Mouse (Mus musculus) liver, embryonic 11.5 days (tissue): ENCODE data around the gene Naa38. TPM values are rescaled to one million over a fixed set of nuclear protein-coding genes. Genes with fewer than 3 reads are reported as not detected.
A peak's percentile ranks its signal among the peaks of the same experiment; 100 is the strongest.

ENCODE experiments used
- ATAC-seq: fragments of 200-750 bp; cut with Nextera tagmentation; replicated peaks from 2 replicates; pipeline ENCODE4 v1.8.0; 2017; ENCODE audit warnings: moderate number of reproducible peaks, mild to moderate bottlenecking, moderate TSS enrichment, moderate library complexity; ENCODE audit not compliant: low FRiP score
- DNase-seq: peaks from one replicate; pipeline ENCODE4 v3.0.0-alpha.2; 2017; ENCODE audit warnings: low spot score
- H3K27ac ChIP-seq: fragments of 300-500 bp; sonication (generic); 2 replicates; pipeline ENCODE4 v1.5.1; 2014; ENCODE audit warnings: mild to moderate bottlenecking, low read depth, low read length, control low read depth
- H3K27me3 ChIP-seq: fragments of 300-500 bp; sonication (generic); replicated peaks from 2 replicates; pipeline ENCODE4 v1.6.1; 2014; ENCODE audit warnings: low read length, mixed read lengths; ENCODE audit not compliant: control insufficient read depth, insufficient read depth
- H3K36me3 ChIP-seq: fragments of 300-500 bp; sonication (generic); 2 replicates; pipeline ENCODE4 v1.6.1; 2014; ENCODE audit warnings: mild to moderate bottlenecking, low read length, moderate library complexity, mixed read lengths; ENCODE audit not compliant: control insufficient read depth, insufficient read depth
- H3K4me1 ChIP-seq: fragments of 300-500 bp; sonication (generic); replicated peaks from 2 replicates; pipeline ENCODE4 v1.6.1; 2014; ENCODE audit warnings: low read length, mixed read lengths; ENCODE audit not compliant: control insufficient read depth, insufficient read depth
- H3K4me2 ChIP-seq: fragments of 300-500 bp; sonication (generic); 2 replicates; pipeline ENCODE4 v1.6.1; 2014; ENCODE audit warnings: mild to moderate bottlenecking, control low read depth, moderate library complexity
- H3K4me3 ChIP-seq: fragments of 300-500 bp; sonication (generic); 2 replicates; pipeline ENCODE4 v1.5.1; 2014; ENCODE audit warnings: low read depth, low read length, control low read depth
- H3K9ac ChIP-seq: fragments of 300-500 bp; sonication (generic); 2 replicates; pipeline ENCODE4 v1.6.1; 2014; ENCODE audit warnings: low read depth, low read length, control low read depth
- H3K9me3 ChIP-seq: fragments of 300-500 bp; sonication (generic); 2 replicates; pipeline ENCODE4 v1.6.1; 2016; ENCODE audit warnings: low read length, inconsistent platforms, mixed read lengths; ENCODE audit not compliant: control insufficient read depth
- WGBS: fragments of 180-500 bp; shearing (Covaris S2); extraction: QIAGEN DNeasy Blood & Tissue Kit; methylation state at CpG from one replicate; pipeline ENCODE4 v1.1.7; 2014; 5-methylcytosine and 5-hydroxymethylcytosine counted together
- polyA plus RNA-seq: library from polyadenylated mRNA; unstranded; fragments of >200 nt; fragmentation: Nextera tagmentation; extraction: Ambion mirVana; gene quantifications from 2 replicates; pipeline ENCODE4 v1.2.1, GENCODE M21; 2014

Gene Naa38
- polyA plus RNA-seq, 1 experiment from 2014 or later: 178 TPM

DNA sequence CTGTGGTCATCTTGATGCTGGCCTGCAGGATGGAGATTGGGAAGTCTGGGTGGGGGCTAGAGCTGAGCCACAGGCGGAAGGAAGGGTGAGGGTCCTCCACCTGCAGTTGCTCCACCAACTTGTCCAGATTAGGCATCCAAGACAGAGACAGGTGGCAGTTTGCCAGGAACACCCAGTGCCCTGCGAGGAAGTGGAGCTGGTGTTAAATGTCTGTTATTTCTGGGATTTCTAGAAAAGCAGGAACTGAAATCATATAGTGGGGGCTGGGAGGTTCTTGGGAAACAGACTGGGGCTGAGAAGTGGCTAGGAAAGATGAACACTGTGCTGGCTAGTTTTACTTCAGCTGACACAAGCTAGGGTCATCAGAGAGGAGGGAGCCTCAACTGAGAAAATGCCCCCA is 34.0 kb downstream of the Naa38 start:
- H3K9ac ChIP-seq: no peak overlapping the region
- H3K27ac ChIP-seq: no peak overlapping the region
- no peak for ATAC-seq
- no peaks in the 10 kb centered on the region for H3K9me3 ChIP-seq
- H3K4me1 ChIP-seq: peaks cover 16% of the 10 kb centered on the region
- 0 out of 2 replicates have a peak, but pooled peaks cover 3% of the 10 kb centered on the region for H3K27me3 ChIP-seq
- no peak overlapping the region for H3K4me3 ChIP-seq
- H3K36me3 ChIP-seq: no peaks in the 10 kb centered on the region
- DNase-seq: no peak
- WGBS: 37% methylated on average over 2 of the region's 2 CpGs
- H3K4me2 ChIP-seq: no peak overlapping the region

DNA sequence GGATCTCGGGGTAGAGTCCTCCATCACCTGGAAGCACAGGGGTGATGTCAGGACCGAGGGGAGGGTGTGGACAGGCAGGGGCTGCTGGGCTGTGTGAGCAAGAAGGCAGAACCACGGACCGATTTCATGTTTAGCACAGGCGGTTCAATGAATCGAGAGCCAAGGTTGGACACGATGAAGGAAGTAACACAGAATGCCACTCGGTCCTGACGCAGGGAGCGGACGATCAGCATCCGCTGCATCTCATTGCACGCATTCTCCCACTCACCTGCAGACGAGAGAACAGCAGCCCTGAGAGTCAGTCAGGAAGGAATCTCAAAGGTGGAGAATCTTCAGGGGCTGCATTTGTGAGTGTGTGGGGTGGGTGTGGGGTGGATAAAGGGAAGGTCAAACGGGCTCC is 35.3 kb downstream of the Naa38 start:
- Histone ChIP-seq H3K9ac (no peak overlapping the region), H3K4me2 (no peak overlapping the region), H3K27ac (no peak overlapping the region), H3K4me1 (peaks cover 16% of the 10 kb centered on the region), H3K4me3 (no peak overlapping the region), H3K27me3 (0 out of 2 replicates have a peak, but pooled peaks cover 5% of the 10 kb centered on the region), H3K36me3 (no peaks in the 10 kb centered on the region), H3K9me3 (no peaks in the 10 kb centered on the region)
- DNase-seq (no peak), ATAC-seq (no peak)
- 89% methylated on average over 15 of the region's 15 CpGs for WGBS

DNA sequence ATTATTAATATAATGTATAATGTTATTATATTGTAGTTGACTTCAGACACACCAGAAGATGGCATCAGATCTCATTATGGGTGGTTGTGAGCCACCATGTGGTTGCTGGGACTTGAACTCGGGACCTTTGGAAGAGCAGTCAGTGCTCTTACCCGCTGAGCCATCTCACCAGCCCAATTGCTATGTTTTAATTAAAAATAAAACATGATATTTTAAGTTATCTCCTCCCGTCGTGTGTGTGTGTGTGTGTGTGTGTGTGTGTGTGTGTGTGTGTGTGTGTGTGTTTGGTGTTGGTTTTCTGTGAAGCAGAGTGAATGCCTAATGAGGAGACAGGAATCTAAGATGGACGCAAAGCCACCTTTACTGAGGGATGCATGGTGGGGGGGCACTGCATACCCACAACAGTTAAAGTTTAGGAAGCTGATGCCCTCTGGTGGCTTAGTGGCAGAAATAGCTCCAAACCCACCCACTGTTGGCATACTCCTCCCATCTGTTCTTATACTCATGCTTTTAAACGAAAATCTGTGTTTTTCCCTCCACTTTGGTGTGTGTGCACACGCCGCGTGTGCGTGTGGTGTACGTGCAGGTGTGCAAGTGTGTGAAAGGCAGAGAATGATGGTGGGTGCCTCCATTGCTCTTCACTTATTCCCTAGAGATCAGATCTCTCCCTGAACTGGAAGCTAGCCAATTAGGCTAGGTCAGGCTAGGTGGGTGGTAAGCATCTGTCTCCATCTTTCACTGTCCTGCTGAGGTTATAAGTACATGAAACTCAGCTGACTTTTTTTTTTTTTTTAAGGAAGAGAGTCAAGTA is 36.7 kb downstream of the Naa38 start:
- H3K4me3 ChIP-seq: no peak overlapping the region
- ATAC-seq: 0 out of 2 replicates have a peak, but pooled peaks have one; percentile 47
- H3K27ac ChIP-seq: no peak overlapping the region
- peak; percentile 51 for DNase-seq
- no peaks in the 10 kb centered on the region for H3K36me3 ChIP-seq
- H3K27me3 ChIP-seq: 0 out of 2 replicates have a peak, but pooled peaks cover 5% of the 10 kb centered on the region
- H3K4me2 ChIP-seq: no peak overlapping the region
- no peaks in the 10 kb centered on the region for H3K9me3 ChIP-seq
- WGBS: 40% methylated on average over 11 of the region's 11 CpGs
- no peak overlapping the region for H3K9ac ChIP-seq
- H3K4me1 ChIP-seq: peaks cover 11% of the 10 kb centered on the region

DNA sequence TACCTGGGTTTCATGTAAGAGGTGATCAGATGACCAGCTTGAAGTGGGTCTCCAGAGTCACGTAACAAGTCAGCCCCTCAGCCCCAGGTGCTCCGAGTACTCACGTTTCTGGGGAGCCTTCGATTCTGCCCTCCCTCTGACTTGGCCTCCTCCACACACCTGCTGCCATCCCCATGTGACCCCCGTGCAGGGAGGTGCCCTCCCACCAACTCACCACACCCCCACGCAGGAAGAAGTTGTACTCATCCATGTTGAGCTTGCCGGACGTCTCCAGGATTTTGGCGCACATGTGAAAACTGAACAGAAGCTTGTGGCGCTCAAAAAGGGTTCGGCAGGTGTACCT is 37.3 kb downstream of the Naa38 start:
- Histone ChIP-seq H3K27me3 (0 out of 2 replicates have a peak, but pooled peaks cover 5% of the 10 kb centered on the region), H3K4me3 (no peak overlapping the region), H3K4me1 (peaks cover 11% of the 10 kb centered on the region), H3K9ac (no peak overlapping the region), H3K27ac (no peak overlapping the region), H3K9me3 (no peaks in the 10 kb centered on the region), H3K36me3 (no peaks in the 10 kb centered on the region), H3K4me2 (no peak overlapping the region)
- no peak for ATAC-seq
- DNase-seq: no peak
- WGBS: 71% methylated on average over 11 of the region's 11 CpGs

DNA sequence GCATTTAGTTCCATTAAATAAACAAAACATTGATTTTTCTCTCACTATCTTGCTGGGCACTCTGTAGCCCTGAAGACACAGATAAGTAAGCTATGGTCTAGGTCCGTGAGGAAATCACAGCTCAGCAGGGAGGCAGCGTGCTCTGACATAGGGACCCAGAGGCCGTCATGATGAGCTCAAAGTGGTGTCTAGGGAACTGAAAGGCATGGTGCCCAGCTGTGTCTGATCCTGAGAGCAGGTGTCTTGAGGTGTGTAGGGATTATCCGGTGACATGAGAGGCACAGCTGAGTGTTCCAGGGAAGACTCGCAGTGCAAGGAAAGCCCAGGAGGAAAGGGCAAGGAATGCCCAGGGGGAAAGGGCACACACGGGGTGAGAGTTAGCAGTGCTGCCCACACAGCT is 37.9 kb downstream of the Naa38 start:
- Histone ChIP-seq H3K4me3 (no peak overlapping the region), H3K4me1 (peaks cover 11% of the 10 kb centered on the region), H3K4me2 (no peak overlapping the region), H3K27ac (no peak overlapping the region), H3K36me3 (no peaks in the 10 kb centered on the region), H3K27me3 (0 out of 2 replicates have a peak, but pooled peaks cover 5% of the 10 kb centered on the region), H3K9me3 (no peaks in the 10 kb centered on the region), H3K9ac (no peak overlapping the region)
- DNase-seq: no peak
- WGBS: 62% methylated on average over 6 of the region's 6 CpGs
- ATAC-seq: no peak

DNA sequence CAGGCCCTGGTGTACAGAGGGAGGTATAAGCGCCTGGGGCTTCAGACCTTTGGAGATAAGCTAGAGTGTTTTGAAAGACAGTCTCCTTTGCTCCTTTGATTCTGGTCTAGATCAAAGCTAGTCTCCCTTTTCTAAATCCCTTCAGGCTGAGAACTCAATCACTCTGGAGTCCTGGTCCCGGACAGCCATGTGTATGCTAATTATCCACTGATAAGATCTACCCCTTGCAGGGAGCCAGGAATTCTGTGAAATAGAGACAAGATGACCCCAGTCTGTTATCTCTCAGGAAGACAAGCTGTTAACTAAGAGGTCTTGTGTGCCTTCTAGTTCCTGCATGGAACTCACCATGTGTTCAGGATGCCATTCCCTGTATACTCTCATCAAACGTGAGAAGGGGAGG is 42.0 kb downstream of the Naa38 start:
- WGBS: 27% methylated on average over 3 of the region's 3 CpGs
- 0 out of 2 replicates have a peak, but pooled peaks cover 5% of the 10 kb centered on the region for H3K27me3 ChIP-seq
- H3K4me3 ChIP-seq: no peak overlapping the region
- no peak overlapping the region for H3K4me2 ChIP-seq
- H3K36me3 ChIP-seq: no peaks in the 10 kb centered on the region
- DNase-seq: no peak
- no peaks in the 10 kb centered on the region for H3K9me3 ChIP-seq
- H3K9ac ChIP-seq: no peak overlapping the region
- no peak for ATAC-seq
- no peaks in the 10 kb centered on the region for H3K4me1 ChIP-seq
- no peak overlapping the region for H3K27ac ChIP-seq

DNA sequence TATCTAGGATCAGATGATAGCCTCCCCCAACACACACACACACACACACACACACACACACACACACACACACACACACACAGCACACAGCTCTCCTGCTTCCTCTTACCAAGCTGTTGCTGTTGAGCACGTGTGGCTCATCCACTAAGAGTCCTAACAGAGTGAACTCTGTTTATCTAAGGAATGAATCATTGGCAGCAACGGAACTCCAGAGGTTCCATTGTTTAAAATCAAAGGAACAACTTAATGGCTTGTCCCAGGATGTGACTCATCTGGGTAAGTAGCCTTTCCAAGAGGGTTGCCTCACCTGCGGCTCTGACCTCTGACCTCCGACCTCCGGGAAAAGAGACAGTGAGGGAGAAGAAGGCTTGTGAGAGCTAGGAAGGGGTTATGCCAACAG is 48.0 kb downstream of the Naa38 start:
- ATAC-seq: no peak
- no peak overlapping the region for H3K27ac ChIP-seq
- no peak overlapping the region for H3K4me2 ChIP-seq
- DNase-seq: no peak
- H3K4me1 ChIP-seq: peaks cover 6% of the 10 kb centered on the region; the same call in 1 of the 2 replicates
- no peak overlapping the region for H3K4me3 ChIP-seq
- H3K27me3 ChIP-seq: no peaks in the 10 kb centered on the region
- 30% methylated on average over 5 of the region's 5 CpGs for WGBS
- no peaks in the 10 kb centered on the region for H3K9me3 ChIP-seq
- no peaks in the 10 kb centered on the region for H3K36me3 ChIP-seq
- H3K9ac ChIP-seq: no peak overlapping the region
